Mouse (Mus musculus) thymus, adult 2 months (tissue): ENCODE measurements around the gene Syt12.

ENCODE experiments used
- CTCF ChIP-seq: fragments of 200-500 bp; IDR thresholded peaks from 2 replicates; pipeline ENCODE4 v1.5.1; 2012; ENCODE audit warnings: mild to moderate bottlenecking, control low read depth, low read length, moderate library complexity, borderline replicate concordance; ENCODE audit not compliant: control insufficient read depth, poor library complexity, insufficient read depth; ENCODE audit errors: extremely low read depth
- POLR2A ChIP-seq: fragments of 200-500 bp; IDR thresholded peaks from 2 replicates; pipeline ENCODE4 v1.6.1; 2012; ENCODE audit warnings: mild to moderate bottlenecking, low read length, control low read depth, moderate library complexity; ENCODE audit not compliant: control insufficient read depth, poor library complexity, insufficient read depth; ENCODE audit errors: extremely low read depth

- TF ChIP-seq CTCF (peak; percentile 58; the same call in 1 of the 2 replicates), POLR2A (no peak)
These were observed 21.0 kb downstream of the Syt12 start for GRCm38 (mm10) chr19:4456227-4456626.
